Mouse (Mus musculus): Measurements from ENCODE around the gene Megf11.

DNA sequence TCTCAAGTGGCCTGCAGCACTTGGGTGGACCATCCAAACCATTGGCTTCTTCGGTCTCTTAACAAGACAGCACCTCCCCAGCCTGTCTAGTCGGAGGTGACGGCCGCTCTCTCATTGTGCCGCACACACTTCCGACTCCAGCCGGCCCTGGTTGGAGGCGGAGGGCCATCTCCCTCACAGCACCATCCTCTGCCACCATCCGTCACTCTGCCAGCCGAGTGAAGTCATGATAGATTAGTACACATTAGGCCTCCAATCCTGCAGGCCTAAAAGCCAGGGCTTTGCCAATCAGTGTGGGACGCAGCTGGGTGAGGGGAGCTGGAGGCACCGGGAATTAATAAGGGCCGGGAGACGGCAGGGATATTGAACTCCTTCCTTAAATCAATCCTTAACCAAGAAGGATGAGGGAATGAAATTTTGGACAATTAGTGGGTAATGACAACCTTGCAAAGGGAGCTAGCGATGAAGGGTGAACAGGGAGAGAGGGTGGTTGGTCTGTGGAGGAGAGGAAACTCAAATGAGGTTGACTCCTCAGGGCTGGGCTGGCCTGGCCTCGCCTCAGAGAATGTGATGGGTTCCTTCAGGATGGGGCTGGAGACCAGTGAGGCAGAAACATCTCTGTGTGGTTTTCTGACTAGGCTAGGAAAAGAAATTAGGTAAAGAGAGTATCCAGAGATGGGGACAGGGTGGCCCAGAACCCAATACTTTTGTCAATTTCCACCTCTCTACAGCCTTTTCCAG is 76.3 kb downstream of the Megf11 start:
- no peak for TF ChIP-seq CTCF (IDR thresholded peaks at IDR 0.05; ENCODE audit: insufficient read depth, low read length)
- no peak for TF ChIP-seq POLR2A (IDR thresholded peaks at IDR 0.05; ENCODE audit: borderline replicate concordance, extremely low read depth, low read depth, low read length)
